Mouse (Mus musculus): ENCODE data around the gene Asap2.

Gene Asap2

DNA sequence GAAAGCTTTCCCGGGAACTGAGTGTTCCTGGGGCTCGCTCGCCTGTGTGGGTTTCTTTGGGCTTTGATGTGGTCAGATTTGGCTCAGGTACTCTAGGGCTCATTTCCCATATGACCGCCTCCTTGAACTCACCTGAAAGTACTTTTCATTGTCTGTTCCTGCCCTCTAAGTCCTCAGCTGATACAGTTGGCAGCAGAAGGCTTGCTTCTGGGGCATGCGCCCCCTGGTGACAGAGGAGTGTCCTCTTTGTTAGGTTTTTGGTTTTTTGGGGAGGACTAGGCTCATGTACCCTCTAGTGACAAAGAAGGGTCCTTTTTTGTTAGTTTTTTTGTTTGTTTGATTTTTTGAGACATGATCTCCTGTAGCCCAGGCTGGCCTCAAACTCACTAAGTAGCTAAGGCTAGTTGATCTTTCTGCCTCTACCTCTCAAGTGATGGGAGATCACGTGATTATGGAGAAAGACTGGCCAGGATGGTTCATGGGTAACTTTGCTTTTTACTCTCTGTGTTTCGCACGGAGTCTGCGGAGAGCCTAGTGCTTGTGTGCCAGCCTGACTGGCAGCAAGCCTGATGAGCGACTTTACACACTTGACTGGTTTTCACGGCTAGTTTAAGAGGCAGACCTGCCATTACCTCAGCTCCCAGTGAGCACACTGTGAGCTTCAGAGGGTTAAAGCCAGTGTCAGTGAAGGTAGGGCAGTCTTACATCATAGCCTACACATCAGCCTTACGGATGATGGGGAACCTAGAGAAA is 328.1 kb downstream of the Asap2 start:
- peak; percentile 74 for DNase-seq
